Mouse (Mus musculus) lung, postnatal 0 days (tissue): Measurements from ENCODE around the gene Mtpn. TPM values are rescaled to one million over a fixed set of nuclear protein-coding genes. Genes with fewer than 3 reads are reported as not detected.
A peak's percentile ranks its signal among the peaks of the same experiment; 100 is the strongest.

Source experiments
- ATAC-seq: fragments of 200-750 bp; cut with Nextera tagmentation; 2 replicates; pipeline ENCODE4 v1.8.0; 2017; ENCODE audit warnings: moderate library complexity
- DNase-seq: peaks from one replicate; pipeline ENCODE4 v3.0.0-alpha.2; 2016; ENCODE audit warnings: low spot score
- H3K27ac ChIP-seq: fragments of 300-500 bp; sonication (generic); 2 replicates; pipeline ENCODE4 v1.5.1; 2014; ENCODE audit warnings: antibody characterized with exemption, mild to moderate bottlenecking, low read length, mixed read lengths
- H3K27me3 ChIP-seq: fragments of 300-500 bp; sonication (generic); replicated peaks from 2 replicates; pipeline ENCODE4 v1.6.1; 2014; ENCODE audit warnings: low read length, mixed read lengths; ENCODE audit not compliant: insufficient read depth
- H3K36me3 ChIP-seq: fragments of 300-500 bp; sonication (generic); 2 replicates; pipeline ENCODE4 v1.6.1; 2014; ENCODE audit warnings: low read length, mixed read lengths; ENCODE audit not compliant: insufficient read depth
- H3K4me1 ChIP-seq: fragments of 300-500 bp; sonication (generic); 2 replicates; pipeline ENCODE4 v1.6.1; 2014; ENCODE audit warnings: antibody characterized with exemption, low read depth, low read length, mixed read lengths; ENCODE audit not compliant: insufficient read depth
- H3K4me2 ChIP-seq: fragments of 300-500 bp; sonication (generic); replicated peaks from 2 replicates; pipeline ENCODE4 v1.6.1; 2014; ENCODE audit warnings: low read depth, mild to moderate bottlenecking, low read length, moderate library complexity, mixed read lengths
- H3K4me3 ChIP-seq: fragments of 300-500 bp; sonication (generic); 2 replicates; pipeline ENCODE4 v1.5.1; 2014; ENCODE audit warnings: low read depth, low read length
- H3K9ac ChIP-seq: fragments of 300-500 bp; sonication (generic); replicated peaks from 2 replicates; pipeline ENCODE4 v1.6.1; 2014; ENCODE audit warnings: low read depth, mild to moderate bottlenecking
- H3K9me3 ChIP-seq: fragments of 300-500 bp; sonication (generic); 2 replicates; pipeline ENCODE4 v1.6.1; 2016; ENCODE audit warnings: low read length, mixed read lengths
- CTCF ChIP-seq: IDR thresholded peaks from 2 replicates; pipeline ENCODE4 v1.5.1; 2016; ENCODE audit warnings: antibody characterized with exemption, mild to moderate bottlenecking
- EP300 ChIP-seq: IDR thresholded peaks from 2 replicates; pipeline ENCODE4 v1.6.1; 2016; ENCODE audit warnings: antibody characterized with exemption, mild to moderate bottlenecking, control low read depth
- WGBS: fragments of 180-500 bp; shearing (Covaris S2); extraction: QIAGEN DNeasy Blood & Tissue Kit; methylation state at CpG from one replicate; pipeline ENCODE4 v1.1.7; 2014; 5-methylcytosine and 5-hydroxymethylcytosine counted together
- polyA plus RNA-seq: library from polyadenylated mRNA; unstranded; fragments of >200 nt; fragmentation: Nextera tagmentation; extraction: Ambion mirVana; gene quantifications from 2 replicates; pipeline ENCODE4 v1.2.1, GENCODE M21; 2015

The Mtpn gene
- polyA plus RNA-seq, 1 experiment from 2014 or later: 79.8 TPM

DNA sequence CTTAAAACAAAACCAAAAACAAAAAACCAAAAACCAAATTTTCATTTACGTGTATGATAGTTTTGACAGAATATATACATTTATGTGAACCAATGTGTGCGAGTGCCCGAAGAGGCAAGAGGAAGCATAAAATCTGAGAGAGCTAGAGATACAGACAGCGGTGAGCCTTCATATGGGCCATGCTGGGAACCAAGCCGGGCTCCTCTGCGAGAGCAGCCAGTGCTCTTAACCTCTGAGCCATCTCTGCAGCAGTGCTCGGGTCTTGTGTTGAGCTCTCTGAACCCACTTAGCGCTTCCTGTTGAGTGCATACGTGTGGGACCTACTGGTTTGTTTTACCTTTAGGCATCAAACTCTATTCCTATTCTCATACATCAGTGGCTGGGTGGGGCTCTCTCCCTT, 689 bp upstream of the Mtpn start:
- no peaks in the 10 kb centered on the region for H3K27me3 ChIP-seq
- 85% methylated on average over 9 of the region's 9 CpGs for WGBS

DNA sequence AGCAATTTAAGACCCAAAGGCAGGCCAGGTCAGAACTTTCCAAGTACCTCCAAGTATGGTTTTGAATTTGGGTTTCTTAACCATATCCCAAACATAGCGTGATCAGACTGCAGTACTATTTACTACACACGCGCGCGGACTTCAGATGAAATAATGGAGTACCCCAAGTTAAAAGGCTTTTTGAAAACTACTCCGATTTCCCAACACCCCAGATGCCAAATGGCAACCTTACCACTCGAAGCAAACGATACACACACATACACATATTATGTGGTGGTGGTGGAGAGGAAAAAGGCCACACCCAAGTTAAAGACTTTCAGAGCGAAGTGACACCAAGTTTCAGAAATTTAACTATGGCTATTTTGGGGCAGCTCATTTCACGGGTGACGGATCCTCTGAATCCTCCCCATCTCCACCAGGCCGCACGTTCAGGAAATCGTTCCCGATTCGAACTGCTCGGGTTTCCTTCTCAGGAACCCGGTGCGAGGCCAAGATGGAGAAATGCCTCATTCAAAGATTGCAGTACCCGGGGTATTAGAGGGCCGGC, 858 bp downstream of the Mtpn start:
- H3K4me3 ChIP-seq: peak overlapping the region; percentile 99
- 2% methylated on average over 21 of the region's 21 CpGs for WGBS
- H3K9ac ChIP-seq: peak overlapping the region; percentile 98
- H3K27ac ChIP-seq: peak overlapping the region; percentile 86
- H3K4me2 ChIP-seq: peak overlapping the region; percentile 73
- no peak for ATAC-seq
- no peaks in the 10 kb centered on the region for H3K9me3 ChIP-seq
- peak; percentile 33 for DNase-seq
- H3K4me1 ChIP-seq: no peaks in the 10 kb centered on the region; the same call in 1 of the 2 replicates
- TF ChIP-seq CTCF (no peak), EP300 (no peak)
- H3K36me3 ChIP-seq: no peaks in the 10 kb centered on the region
- H3K27me3 ChIP-seq: no peaks in the 10 kb centered on the region

More for the DNA sequence above, 689 bp upstream of the Mtpn start:
- DNase-seq: no peak
- no peak overlapping the region for H3K27ac ChIP-seq
- H3K36me3 ChIP-seq: no peaks in the 10 kb centered on the region
- no peak overlapping the region for H3K4me2 ChIP-seq
- no peak overlapping the region for H3K9ac ChIP-seq
- no peak for ATAC-seq
- H3K4me1 ChIP-seq: no peaks in the 10 kb centered on the region; the same call in 1 of the 2 replicates
- no peaks in the 10 kb centered on the region for H3K9me3 ChIP-seq
- TF ChIP-seq CTCF: no peak
- TF ChIP-seq EP300: no peak
- no peak overlapping the region for H3K4me3 ChIP-seq

DNA sequence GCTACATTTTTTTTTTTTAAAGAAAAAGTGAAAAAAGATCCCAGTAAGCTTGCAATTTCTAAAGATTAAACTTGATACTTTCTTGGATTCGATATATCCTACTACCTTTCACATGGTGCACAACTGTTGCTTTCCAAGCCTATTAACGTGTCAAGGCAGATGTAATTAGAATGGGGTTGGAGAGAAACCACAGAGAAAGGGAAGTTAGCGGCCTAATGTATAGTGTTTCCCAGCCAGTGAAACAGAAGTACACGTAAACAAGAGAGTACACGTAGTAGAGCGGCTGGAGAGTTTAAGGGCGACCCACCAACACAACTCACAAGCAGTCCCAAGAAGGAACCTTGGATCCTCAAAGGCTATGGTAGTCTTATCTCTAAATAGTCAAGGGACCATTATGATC, 3.7 kb downstream of the Mtpn start:
- WGBS: 78% methylated on average over 7 of the region's 7 CpGs
- no peak for TF ChIP-seq CTCF
- no peak for TF ChIP-seq EP300
- ATAC-seq: no peak

DNA sequence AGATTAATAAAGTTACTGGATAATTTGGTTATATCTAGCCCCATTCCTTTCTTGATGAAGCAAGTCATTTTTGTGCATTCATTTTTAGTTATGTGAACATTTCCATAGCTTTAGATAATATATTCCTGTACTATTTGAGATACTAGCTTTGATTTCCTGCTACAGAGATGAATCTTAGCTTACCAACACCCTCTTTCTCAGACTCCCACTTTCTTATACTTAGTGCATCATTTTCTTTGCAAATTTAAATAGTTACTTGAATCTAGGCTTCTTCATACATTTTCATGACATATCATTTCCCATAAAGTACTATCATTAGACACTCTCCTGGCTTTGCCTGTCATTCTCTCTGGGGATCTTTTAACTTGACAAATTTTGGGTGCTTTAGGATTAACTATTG, 26.3 kb downstream of the Mtpn start:
- no peak overlapping the region for H3K27ac ChIP-seq
- ATAC-seq (no peak), DNase-seq (no peak)
- no peaks in the 10 kb centered on the region for H3K27me3 ChIP-seq
- no peak overlapping the region for H3K4me3 ChIP-seq
- H3K36me3 ChIP-seq: no peaks in the 10 kb centered on the region
- H3K4me1 ChIP-seq: no peaks in the 10 kb centered on the region
- TF ChIP-seq EP300 (no peak), CTCF (no peak)
- H3K9ac ChIP-seq: no peak overlapping the region
- H3K4me2 ChIP-seq: no peak overlapping the region
- no peaks in the 10 kb centered on the region for H3K9me3 ChIP-seq

More for the DNA sequence above, 3.7 kb downstream of the Mtpn start:
- H3K4me3 ChIP-seq: no peak overlapping the region
- no peaks in the 10 kb centered on the region for H3K36me3 ChIP-seq
- no peaks in the 10 kb centered on the region; the same call in 1 of the 2 replicates for H3K4me1 ChIP-seq
- H3K27me3 ChIP-seq: no peaks in the 10 kb centered on the region
- no peak overlapping the region for H3K9ac ChIP-seq
- no peak overlapping the region for H3K4me2 ChIP-seq
- no peaks in the 10 kb centered on the region for H3K9me3 ChIP-seq
- no peak overlapping the region for H3K27ac ChIP-seq
- DNase-seq: no peak

- Histone ChIP-seq H3K27ac (no peak overlapping the region), H3K4me1 (no peaks in the 10 kb centered on the region), H3K4me3 (no peak overlapping the region), H3K9ac (no peak overlapping the region), H3K36me3 (no peaks in the 10 kb centered on the region), H3K4me2 (no peak overlapping the region), H3K27me3 (no peaks in the 10 kb centered on the region), H3K9me3 (no peaks in the 10 kb centered on the region)
- no peak for DNase-seq
- no peak for TF ChIP-seq CTCF
- TF ChIP-seq EP300: no peak
- WGBS: 89% methylated on average over 2 of the region's 2 CpGs
- no peak for ATAC-seq
These were observed 34.9 kb downstream of the Mtpn start for GRCm38 (mm10) chr6:35504781-35505180.

GRCm38 (mm10) chr6:35502904-35503303, 36.8 kb downstream of the Mtpn start:
- H3K4me1 ChIP-seq: no peaks in the 10 kb centered on the region
- no peaks in the 10 kb centered on the region for H3K9me3 ChIP-seq
- no peaks in the 10 kb centered on the region for H3K27me3 ChIP-seq
- WGBS: 73% methylated on average over 2 of the region's 2 CpGs
- H3K27ac ChIP-seq: no peak overlapping the region
- no peak overlapping the region for H3K9ac ChIP-seq
- no peak overlapping the region for H3K4me3 ChIP-seq
- no peak overlapping the region for H3K4me2 ChIP-seq
- no peak for DNase-seq
- TF ChIP-seq CTCF (no peak), EP300 (no peak)
- H3K36me3 ChIP-seq: no peaks in the 10 kb centered on the region
- no peak for ATAC-seq
